Mouse (Mus musculus): Measurements from ENCODE around the gene Trim46. TPM values are rescaled to one million over a fixed set of nuclear protein-coding genes. Genes with fewer than 3 reads are reported as not detected.

Gene Trim46
- polyA plus RNA-seq, 1 experiment = 96.7 TPM

Other genes starting within 250 kb of the Trim46 start
- 153 and 157 TPM in 2 replicates for gene Rusc1, start 153.0 kb downstream of the Trim46 start, polyA plus RNA-seq (2012; rRNA removed)
- 0.08 TPM in 1 of 2 replicates, not detected in the other for gene Gm43738, start 145.2 kb downstream of the Trim46 start, polyA plus RNA-seq (2012; rRNA removed)
- gene Fdps, start 144.3 kb downstream of the Trim46 start, polyA plus RNA-seq (2012; rRNA removed) = 97.5 and 98.5 TPM in 2 replicates
- gene Pklr, start 110.2 kb downstream of the Trim46 start, polyA plus RNA-seq (2012; rRNA removed) = not detected in 2 replicates
- gene Hcn3, start 86.1 kb downstream of the Trim46 start, polyA plus RNA-seq (2012; rRNA removed) = 33.3 and 36.8 TPM in 2 replicates
- gene Clk2, start 81.5 kb downstream of the Trim46 start, polyA plus RNA-seq (2012; rRNA removed) = 71.1 and 76.2 TPM in 2 replicates
- 95.7 and 97.7 TPM in 2 replicates for gene Scamp3, start 68.8 kb downstream of the Trim46 start, polyA plus RNA-seq (2012; rRNA removed)
- 77.0 and 78.8 TPM in 2 replicates for gene Fam189b, start 63.2 kb downstream of the Trim46 start, polyA plus RNA-seq (2012; rRNA removed)
- gene Gba, start 43.4 kb downstream of the Trim46 start, polyA plus RNA-seq (2012; rRNA removed) = 65.4 and 68.7 TPM in 2 replicates
- 51.0 and 57.4 TPM in 2 replicates for gene Thbs3, start 31.1 kb downstream of the Trim46 start, polyA plus RNA-seq (2012; rRNA removed)
- gene Mtx1, start 19.2 kb downstream of the Trim46 start, polyA plus RNA-seq (2012; rRNA removed) = 136 and 142 TPM in 2 replicates
- gene Muc1, start 17.3 kb downstream of the Trim46 start, polyA plus RNA-seq (2012; rRNA removed) = 1.1 and 2.1 TPM in 2 replicates
- 53.0 and 66.4 TPM in 2 replicates for gene Krtcap2, start 343 bp downstream of the Trim46 start, polyA plus RNA-seq (2012; rRNA removed)
- gene Dpm3, start 13.0 kb upstream of the Trim46 start, polyA plus RNA-seq (2012; rRNA removed) = 131 and 188 TPM in 2 replicates
- 90.0 and 93.9 TPM in 2 replicates for gene Slc50a1, start 24.3 kb upstream of the Trim46 start, polyA plus RNA-seq (2012; rRNA removed)
- gene Efna1, start 34.8 kb upstream of the Trim46 start, polyA plus RNA-seq (2012; rRNA removed) = 7.3 and 7.9 TPM in 2 replicates
- 68.0 and 78.5 TPM in 2 replicates for gene Efna3, start 76.7 kb upstream of the Trim46 start, polyA plus RNA-seq (2012; rRNA removed)
- gene Efna4, start 91.7 kb upstream of the Trim46 start, polyA plus RNA-seq (2012; rRNA removed) = 0.76 and 1.2 TPM in 2 replicates
- gene Adam15, start 103.7 kb upstream of the Trim46 start, polyA plus RNA-seq (2012; rRNA removed) = 148 and 157 TPM in 2 replicates
- gene Dcst2, start 115.7 kb upstream of the Trim46 start, polyA plus RNA-seq (2012; rRNA removed) = 0.68 and 0.86 TPM in 2 replicates
- gene Dcst1, start 118.9 kb upstream of the Trim46 start, polyA plus RNA-seq (2012; rRNA removed) = 0.08 TPM in 2 replicates
- 15.2 and 15.3 TPM in 2 replicates for gene Zbtb7b, start 148.5 kb upstream of the Trim46 start, polyA plus RNA-seq (2012; rRNA removed)
- 5.1 and 6.3 TPM in 2 replicates for gene Lenep, start 156.5 kb upstream of the Trim46 start, polyA plus RNA-seq (2012; rRNA removed)
- 43.7 and 47.7 TPM in 2 replicates for gene Flad1, start 165.6 kb upstream of the Trim46 start, polyA plus RNA-seq (2012; rRNA removed)
- gene Cks1b, start 172.1 kb upstream of the Trim46 start, polyA plus RNA-seq (2012; rRNA removed) = 7.1 TPM in 2 replicates
- gene Shc1, start 172.1 kb upstream of the Trim46 start, polyA plus RNA-seq (2012; rRNA removed) = 18.2 and 18.6 TPM in 2 replicates
- 42.5 and 51.0 TPM in 2 replicates for gene Pygo2, start 183.9 kb upstream of the Trim46 start, polyA plus RNA-seq (2012; rRNA removed)
- gene Pbxip1, start 190.4 kb upstream of the Trim46 start, polyA plus RNA-seq (2012; rRNA removed) = 34.8 and 38.9 TPM in 2 replicates
- 69.0 and 76.7 TPM in 2 replicates for gene Pmvk, start 208.2 kb upstream of the Trim46 start, polyA plus RNA-seq (2012; rRNA removed)

Measured in frontal cortex, adult 2 months (tissue).